Mouse (Mus musculus): ENCODE data around the gene H2-Aa. TPM values are rescaled to one million over a fixed set of nuclear protein-coding genes. Genes with fewer than 3 reads are reported as not detected.

H2-Aa gene
- total RNA-seq, 2 experiments from 2014 or later, result 0.87 to 1.3 TPM

DNA sequence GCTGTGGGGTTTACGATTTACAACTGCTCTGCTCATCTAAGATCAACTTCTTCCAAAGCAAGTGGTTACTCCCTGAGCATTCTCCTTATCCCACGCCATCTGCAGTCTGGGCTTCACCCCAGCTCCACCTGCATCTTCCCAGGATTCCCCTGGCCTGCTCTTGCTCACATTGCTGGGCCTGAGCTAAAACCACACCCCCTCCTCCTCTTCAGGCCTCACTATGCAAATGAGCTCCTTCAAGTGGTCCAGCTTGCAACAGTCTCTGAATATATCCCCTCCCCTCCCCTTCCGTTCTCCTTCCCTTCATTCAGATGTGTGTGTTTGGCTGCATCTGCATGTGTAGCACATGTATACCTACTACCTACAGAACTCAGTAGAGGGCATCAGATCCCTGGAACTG lies 11.7 kb upstream of the H2-Aa start:
- DNase-seq, result no peak

DNA sequence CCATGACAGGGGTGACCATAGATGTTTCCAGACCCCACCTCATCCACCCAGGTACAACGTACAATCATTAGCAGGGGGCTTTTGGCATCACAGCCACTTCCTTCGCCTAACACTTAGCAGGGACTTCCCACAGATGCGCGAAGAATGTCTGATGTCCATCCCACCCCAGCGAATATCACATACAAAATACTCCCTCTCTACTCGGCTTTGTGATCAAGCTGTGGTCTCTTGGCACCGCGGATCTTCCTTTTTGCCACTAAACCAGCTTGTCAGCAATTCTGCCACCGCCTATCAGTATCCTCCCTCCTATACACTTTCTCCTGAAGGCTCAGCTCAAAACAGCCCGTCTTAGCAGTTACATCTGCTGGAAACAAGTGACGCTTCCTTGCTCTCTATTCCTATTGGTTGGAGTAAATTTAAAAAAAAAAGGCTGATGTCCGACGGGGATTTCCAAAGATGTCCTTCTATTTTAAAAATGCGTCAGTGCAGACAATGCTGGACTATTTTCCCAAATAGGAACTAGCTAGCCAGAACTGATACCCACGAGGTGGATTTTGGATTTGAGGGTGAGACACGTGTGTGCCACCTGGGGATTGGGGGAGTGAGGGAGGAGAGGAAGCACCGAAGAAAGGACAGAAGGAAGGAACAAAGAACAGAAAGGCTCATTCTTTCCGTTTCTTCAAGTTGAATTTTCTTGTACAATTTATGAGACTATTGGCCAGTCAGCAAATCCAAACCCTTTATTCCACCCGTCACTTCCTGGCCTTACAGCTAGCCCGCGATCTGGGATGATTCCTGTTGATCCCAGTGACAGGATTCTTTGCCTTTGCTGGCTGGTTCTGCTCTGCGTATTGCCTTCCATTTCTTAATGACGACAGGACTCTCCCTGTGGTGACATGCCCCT lies 8.5 kb upstream of the H2-Aa start:
- peak in 1 of 2 experiments; percentile 29 for DNase-seq

GRCm38 (mm10) chr17:34295307-34295706 lies 7.7 kb upstream of the H2-Aa start:
- DNase-seq, result no peak

- DNase-seq, result no peak
Measured at GRCm38 (mm10) chr17:34294249-34294648, 6.6 kb upstream of the H2-Aa start.

GRCm38 (mm10) chr17:34293533-34293932 lies 5.9 kb upstream of the H2-Aa start:
- DNase-seq, result no peak

DNA sequence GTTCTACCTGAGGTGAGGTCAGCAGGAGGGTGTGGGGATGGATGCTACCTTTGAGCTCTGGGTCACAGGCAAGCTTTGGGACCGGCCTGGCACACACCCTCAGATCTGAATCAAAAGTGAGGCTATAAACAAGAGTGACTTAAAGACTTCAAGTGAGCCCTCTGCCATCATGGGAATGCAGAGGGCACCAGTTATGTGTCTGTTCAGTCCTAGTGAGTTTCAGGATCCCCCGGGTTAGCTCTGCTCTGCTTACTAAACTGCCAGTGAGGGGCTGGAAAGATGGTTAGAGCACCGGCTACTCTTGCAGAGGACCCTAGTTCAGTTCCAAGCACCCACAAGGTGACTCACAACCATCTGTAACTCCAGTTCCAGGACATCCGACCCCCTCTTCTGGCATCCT lies 4.9 kb upstream of the H2-Aa start:
- no peak for DNase-seq

DNA sequence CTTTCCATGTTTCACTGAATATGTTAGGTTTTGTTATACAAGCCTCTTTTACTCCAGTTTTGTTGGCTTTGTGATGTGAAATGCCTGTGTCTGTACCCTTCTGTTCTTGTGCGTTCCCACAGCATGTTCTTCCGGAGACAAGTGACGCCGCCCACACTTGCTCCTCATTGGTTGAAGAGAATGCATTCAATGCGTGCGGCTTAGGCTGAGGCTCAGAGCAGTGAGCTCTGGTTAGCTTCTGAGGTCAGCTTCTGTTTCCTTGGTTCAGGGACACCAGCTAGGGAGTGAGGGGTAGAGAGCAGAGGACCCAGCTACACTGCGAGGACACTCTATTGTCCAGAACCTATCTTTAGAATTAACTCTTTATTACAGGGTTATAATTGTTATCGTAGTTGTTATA lies 4.0 kb upstream of the H2-Aa start:
- DNase-seq, result peak; percentile 67 to 72

- no peak for DNase-seq
Measured at GRCm38 (mm10) chr17:34288131-34288530, 508 bp upstream of the H2-Aa start.

DNA sequence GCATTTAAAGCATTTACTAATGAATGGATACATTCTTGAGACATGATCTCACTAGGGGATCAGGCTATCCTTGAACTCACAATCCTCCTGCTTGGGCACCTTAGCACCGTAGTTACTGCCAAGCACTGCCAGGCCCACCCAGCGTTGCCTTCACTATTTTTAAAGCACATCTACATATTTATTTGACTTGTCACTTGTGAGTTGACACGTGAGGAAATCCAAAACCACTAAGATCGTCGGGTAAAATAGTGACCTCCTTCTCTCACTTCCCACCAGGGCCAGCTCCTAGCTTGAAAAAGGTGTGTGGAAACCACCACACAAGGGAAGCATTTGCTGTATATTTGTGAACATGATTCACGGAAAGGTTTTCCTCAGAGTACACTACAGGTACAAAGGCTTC lies 624 bp downstream of the H2-Aa start:
- DNase-seq, result no peak

- no peak for DNase-seq
Measured at GRCm38 (mm10) chr17:34286501-34286900, 1.1 kb downstream of the H2-Aa start.

- no peak for DNase-seq
Measured at GRCm38 (mm10) chr17:34285848-34286247, 1.8 kb downstream of the H2-Aa start.

GRCm38 (mm10) chr17:34285371-34285770 lies 2.3 kb downstream of the H2-Aa start:
- no peak for DNase-seq

- no peak for DNase-seq
Measured at GRCm38 (mm10) chr17:34281836-34282235, 5.8 kb downstream of the H2-Aa start.

DNA sequence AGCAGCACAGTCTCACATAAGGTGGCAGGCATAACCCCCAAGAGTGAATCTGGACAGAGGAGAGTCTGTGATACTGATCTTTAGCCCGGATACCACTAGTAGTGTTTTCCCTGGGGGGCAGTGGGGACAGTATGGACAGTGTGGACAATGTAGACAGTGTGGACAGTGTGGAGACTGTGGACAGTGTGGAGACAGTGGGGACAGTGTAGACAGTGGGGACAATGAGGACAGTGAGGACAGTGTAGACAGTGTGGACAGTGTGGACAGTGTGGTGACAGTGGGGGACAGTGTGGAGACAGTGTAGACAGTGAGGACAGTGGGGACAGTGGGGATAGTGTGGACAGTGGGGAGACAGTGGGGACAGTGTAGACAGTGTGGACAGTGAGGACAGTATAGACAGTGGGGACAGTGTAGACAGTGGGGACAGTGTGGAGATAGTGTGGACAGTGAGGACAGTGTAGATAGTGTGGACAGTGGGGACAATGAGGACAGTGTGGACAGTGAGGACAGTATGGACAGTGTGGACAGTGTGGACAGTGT lies 7.1 kb downstream of the H2-Aa start:
- no peak for DNase-seq

- no peak for DNase-seq
Measured at GRCm38 (mm10) chr17:34272102-34272501, 15.5 kb downstream of the H2-Aa start.

GRCm38 (mm10) chr17:34270940-34271339 lies 16.7 kb downstream of the H2-Aa start:
- no peak for DNase-seq

DNA sequence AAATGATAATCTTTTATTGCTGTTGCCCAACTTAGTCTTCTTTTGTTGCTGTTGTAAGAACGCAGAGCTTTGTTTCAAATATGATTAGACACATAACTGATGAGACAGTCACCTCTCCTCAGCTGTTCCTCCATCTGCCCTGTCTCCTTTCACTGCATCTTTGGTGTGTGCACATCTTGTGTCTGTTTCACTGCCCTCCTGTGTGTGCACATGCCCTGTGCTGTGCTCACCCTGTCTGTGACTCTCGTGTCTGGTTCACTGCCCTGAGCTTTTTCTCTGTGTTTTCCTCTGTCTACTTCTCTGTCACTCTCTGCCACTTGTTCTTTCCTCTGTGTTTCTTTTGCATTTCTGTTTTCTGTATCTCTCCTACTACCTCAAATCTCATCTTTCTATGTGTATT lies 17.4 kb downstream of the H2-Aa start:
- DNase-seq, result no peak

- DNase-seq, result no peak
Measured at GRCm38 (mm10) chr17:34269817-34270216, 17.8 kb downstream of the H2-Aa start.

GRCm38 (mm10) chr17:34268748-34269147 lies 18.9 kb downstream of the H2-Aa start:
- no peak for DNase-seq

- DNase-seq, result no peak
Measured at GRCm38 (mm10) chr17:34268262-34268661, 19.4 kb downstream of the H2-Aa start.

GRCm38 (mm10) chr17:34264452-34265351 lies 22.9 kb downstream of the H2-Aa start:
- DNase-seq, result no peak

DNA sequence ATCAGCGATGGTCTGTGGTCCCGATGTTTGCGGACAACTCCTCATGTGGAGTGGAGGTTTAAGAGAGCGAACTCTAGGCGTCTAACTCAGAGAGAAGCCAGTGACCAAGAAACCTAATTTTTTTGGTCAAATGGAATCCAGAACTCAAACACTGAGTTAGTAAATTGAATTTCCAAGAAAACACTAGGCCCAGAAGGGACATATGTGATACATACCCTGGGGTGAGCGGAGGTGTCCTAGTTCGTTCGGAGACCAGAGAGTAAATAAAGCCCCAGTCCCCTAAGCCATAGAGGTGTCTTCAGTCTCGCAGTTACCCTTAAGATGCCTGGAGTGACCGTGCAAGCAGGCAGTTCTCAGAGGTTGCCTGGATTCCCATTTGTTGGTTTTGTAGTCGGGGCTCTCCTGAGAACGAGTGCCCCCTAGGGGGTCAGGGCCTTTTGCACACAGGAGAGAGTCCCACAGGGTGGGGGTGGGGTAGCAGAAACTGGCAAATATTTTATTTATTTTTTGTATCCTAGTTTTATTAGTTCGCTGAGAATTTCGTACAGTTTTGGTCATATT lies 23.7 kb downstream of the H2-Aa start:
- DNase-seq, result no peak

DNA sequence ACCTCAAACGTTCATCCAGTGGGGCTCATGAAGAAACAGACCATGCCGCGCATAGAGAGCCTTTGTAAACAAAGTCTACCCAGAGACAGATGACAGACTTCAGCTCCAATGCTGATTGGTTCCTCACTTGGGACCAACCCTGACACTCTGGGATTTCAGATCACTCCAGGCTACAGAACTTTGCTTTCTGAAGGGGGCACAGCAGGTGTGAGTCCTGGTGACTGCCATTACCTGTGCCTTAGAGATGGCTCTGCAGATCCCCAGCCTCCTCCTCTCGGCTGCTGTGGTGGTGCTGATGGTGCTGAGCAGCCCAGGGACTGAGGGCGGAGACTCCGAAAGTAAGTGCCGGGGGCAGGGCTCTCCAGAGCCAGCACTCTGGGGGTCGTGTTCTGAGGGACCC lies 24.6 kb downstream of the H2-Aa start:
- peak; percentile 31 to 58 for DNase-seq

Measured in layer of hippocampus, postnatal 36 days (tissue).